Mouse (Mus musculus) MEL (cell line): ENCODE data around the gene Ccdc33.

Source experiments
- CTCF ChIP-seq, 3 experiments: IDR thresholded peaks in 2 of 3; conservative IDR thresholded peaks in 1 of 3; 2 replicates each; pipeline ENCODE4 v1.5.1; 2011 to 2012; ENCODE audit warnings: low read length in 3 of 3, low read depth in 2 of 3, mild to moderate bottlenecking in 2 of 3, improper control_type of control experiment in 1 of 3, inconsistent platforms in 1 of 3, mixed read lengths in 1 of 3, moderate library complexity in 1 of 3; ENCODE audit not compliant: control insufficient read depth in 1 of 3, insufficient read depth in 1 of 3, poor library complexity in 1 of 3, severe bottlenecking in 1 of 3
- E2F4 ChIP-seq: IDR thresholded peaks from 2 replicates; pipeline ENCODE4 v1.6.1; 2011; ENCODE audit warnings: low read depth, low read length, improper control_type of control experiment, borderline replicate concordance
- EP300 ChIP-seq, 2 experiments: IDR thresholded peaks; 2 replicates each; pipeline ENCODE4 v1.6.1; 2011; ENCODE audit warnings: improper control_type of control experiment in 2 of 2, low read length in 2 of 2, low read depth in 1 of 2, mild to moderate bottlenecking in 1 of 2
- GATA1 ChIP-seq: IDR thresholded peaks from 2 replicates; pipeline ENCODE4 v1.6.1; 2011; ENCODE audit warnings: low read depth, low read length, improper control_type of control experiment
- HCFC1 ChIP-seq: IDR thresholded peaks from 2 replicates; pipeline ENCODE4 v1.6.1; 2012; ENCODE audit warnings: low read depth, mild to moderate bottlenecking, inconsistent platforms, low read length, improper control_type of control experiment, moderate library complexity
- MEF2A ChIP-seq: IDR thresholded peaks from 2 replicates; pipeline ENCODE4 v1.6.1; 2014; ENCODE audit warnings: low read depth, mild to moderate bottlenecking, inconsistent platforms, low read length, improper control_type of control experiment; ENCODE audit not compliant: poor library complexity, insufficient replicate concordance, severe bottlenecking; ENCODE audit errors: extremely low read depth
- MXI1 ChIP-seq: IDR thresholded peaks from 2 replicates; pipeline ENCODE4 v1.6.1; 2011; ENCODE audit warnings: mild to moderate bottlenecking, low read depth, low read length, improper control_type of control experiment
- NELFE ChIP-seq: IDR thresholded peaks from 2 replicates; pipeline ENCODE4 v1.6.1; 2011; ENCODE audit warnings: low read depth, low read length, improper control_type of control experiment
- POLR2A ChIP-seq, 2 experiments: IDR thresholded peaks; 2 replicates each; pipeline ENCODE4 v1.6.1; 2011 to 2012; ENCODE audit warnings: low read length in 2 of 2, mild to moderate bottlenecking in 2 of 2, control low read depth in 1 of 2, improper control_type of control experiment in 1 of 2, low read depth in 1 of 2, moderate library complexity in 1 of 2; ENCODE audit not compliant: control insufficient read depth in 1 of 2, insufficient read depth in 1 of 2, poor library complexity in 1 of 2
- POLR2AphosphoS5 ChIP-seq: IDR thresholded peaks from 2 replicates; pipeline ENCODE4 v1.6.1; 2012; ENCODE audit warnings: low read depth, borderline replicate concordance, mild to moderate bottlenecking, inconsistent platforms, low read length, moderate library complexity, mixed read lengths
- RAD21 ChIP-seq: IDR thresholded peaks from 2 replicates; pipeline ENCODE4 v1.6.1; 2011; ENCODE audit warnings: mild to moderate bottlenecking, low read depth, low read length, improper control_type of control experiment
- TBP ChIP-seq: IDR thresholded peaks from 2 replicates; pipeline ENCODE4 v1.8.0; 2011; ENCODE audit warnings: low read depth, low read length, improper control_type of control experiment
- ZKSCAN1 ChIP-seq: IDR thresholded peaks from 2 replicates; pipeline ENCODE4 v1.6.1; 2012; ENCODE audit warnings: low read depth, mild to moderate bottlenecking, inconsistent platforms, low read length, improper control_type of control experiment, moderate library complexity

DNA sequence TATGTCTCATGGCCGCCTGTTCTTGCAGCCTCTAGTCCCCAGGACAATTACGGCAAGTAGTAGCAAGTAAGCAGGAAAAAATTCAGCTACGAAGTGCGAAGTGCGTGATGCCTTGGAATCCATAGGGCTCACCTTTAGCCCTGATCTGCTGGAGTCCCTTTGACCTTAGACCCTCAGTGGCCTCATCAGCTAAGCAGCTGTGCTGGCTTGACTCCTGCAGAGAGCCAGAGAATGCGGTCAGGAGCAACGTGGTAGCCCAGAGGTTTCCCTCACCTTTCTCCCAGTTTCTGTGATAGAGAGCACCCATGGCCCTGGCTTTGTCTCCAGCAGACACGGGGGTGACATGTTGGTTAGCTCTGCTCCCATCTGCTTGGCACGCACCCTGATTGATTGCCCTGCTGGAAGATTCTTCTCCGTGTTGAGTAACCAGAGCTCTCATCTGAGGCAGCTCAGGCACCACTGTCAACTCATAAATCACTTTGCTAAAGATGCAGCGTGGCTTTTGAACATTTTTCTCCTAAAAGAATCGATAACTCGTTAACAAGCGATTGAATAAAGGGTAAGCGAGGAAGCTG, 12.9 kb downstream of the Ccdc33 start:
- TF ChIP-seq CTCF (IDR thresholded peaks at IDR 0.05 in 2 of 3, conservative IDR thresholded peaks at IDR 0.05 in 1 of 3; ENCODE audit: control insufficient read depth in 1 of 3, insufficient read depth in 1 of 3, low read depth in 2 of 3, low read length in 3 of 3, poor library complexity in 1 of 3, severe bottlenecking in 1 of 3): no peak
- TF ChIP-seq POLR2AphosphoS5: no peak
- no peak for TF ChIP-seq ZKSCAN1
- TF ChIP-seq NELFE: no peak
- no peak for TF ChIP-seq POLR2A (IDR thresholded peaks at IDR 0.05; ENCODE audit: control insufficient read depth in 1 of 2, insufficient read depth in 1 of 2, low read depth in 1 of 2, low read length in 2 of 2, poor library complexity in 1 of 2)
- no peak for TF ChIP-seq TBP
- TF ChIP-seq RAD21: no peak
- no peak for TF ChIP-seq E2F4
- no peak for TF ChIP-seq MXI1
- no peak for TF ChIP-seq HCFC1
- no peak for TF ChIP-seq MEF2A
- no peak for TF ChIP-seq EP300 (IDR thresholded peaks at IDR 0.05; ENCODE audit: low read depth in 1 of 2, low read length in 2 of 2)
- no peak for TF ChIP-seq GATA1
